Mouse (Mus musculus): ENCODE results near the gene Ces3b. TPM values are rescaled to one million over a fixed set of nuclear protein-coding genes. Genes with fewer than 3 reads are reported as not detected.

Ces3b gene
- polyA plus RNA-seq, 1 experiment: not detected

GRCm38 (mm10) chr8:105138423-105138822, 54.9 kb downstream of the Ces3b start:
- peak in 1 of 2 experiments; percentile 68 for DNase-seq (ENCODE audit: extremely low spot score in 1 of 2, low spot score in 1 of 2)

DNA sequence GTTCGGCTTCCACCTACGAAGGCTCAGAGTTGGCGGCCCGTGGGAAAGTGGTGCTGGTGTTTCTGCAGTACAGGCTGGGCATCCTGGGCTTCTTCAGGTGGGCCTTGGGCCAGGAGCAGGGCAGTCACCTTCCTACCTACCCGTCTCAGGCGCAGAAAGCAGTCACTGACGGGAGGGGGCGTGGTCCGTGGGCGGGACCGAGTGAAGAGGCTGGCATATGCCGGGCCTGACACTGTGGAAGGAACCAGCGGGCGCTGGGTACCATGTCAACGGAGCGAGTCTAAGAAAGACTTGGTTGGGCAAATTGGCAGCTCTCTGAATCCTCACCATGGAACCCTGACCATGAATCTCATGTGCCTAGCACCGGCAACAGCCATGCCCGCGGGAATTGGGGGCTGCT, 58.8 kb downstream of the Ces3b start:
- no peak for DNase-seq (ENCODE audit: extremely low spot score in 1 of 2, low spot score in 1 of 2)

Other genes with a start within 250 kb of the Ces3b start
- not detected in 2 replicates for gene Ces2c, start 236.7 kb upstream of the Ces3b start, polyA plus RNA-seq (2012; rRNA removed)
- 0.04 TPM in 1 of 2 replicates, not detected in the other for gene Ces2e, start 157.5 kb upstream of the Ces3b start, polyA plus RNA-seq (2012; rRNA removed)
- not detected in 2 replicates for gene Ces2f, start 136.4 kb upstream of the Ces3b start, polyA plus RNA-seq (2012; rRNA removed)
- gene Ces2g, start 122.0 kb upstream of the Ces3b start, polyA plus RNA-seq (2012; rRNA removed): 0.19 and 0.22 TPM in 2 replicates
- gene Ces2h, start 82.9 kb upstream of the Ces3b start, polyA plus RNA-seq (2012; rRNA removed): not detected in 2 replicates
- gene Ces3a, start 35.2 kb upstream of the Ces3b start, polyA plus RNA-seq (2012; rRNA removed): not detected in 2 replicates
- gene Ces4a, start 48.0 kb downstream of the Ces3b start, polyA plus RNA-seq (2012; rRNA removed): not detected in 2 replicates
- 25.2 and 28.1 TPM in 2 replicates for gene Cbfb, start 86.9 kb downstream of the Ces3b start, polyA plus RNA-seq (2012; rRNA removed)
- 35.6 and 41.5 TPM in 2 replicates for gene D230025D16Rik, start 141.4 kb downstream of the Ces3b start, polyA plus RNA-seq (2012; rRNA removed)
- gene B3gnt9, start 171.4 kb downstream of the Ces3b start, polyA plus RNA-seq (2012; rRNA removed): 3.9 and 4.5 TPM in 2 replicates
- gene Tradd, start 180.9 kb downstream of the Ces3b start, polyA plus RNA-seq (2012; rRNA removed): 8.4 and 8.7 TPM in 2 replicates
- 2.0 and 2.1 TPM in 2 replicates for gene Fbxl8, start 180.9 kb downstream of the Ces3b start, polyA plus RNA-seq (2012; rRNA removed)
- gene Hsf4, start 186.0 kb downstream of the Ces3b start, polyA plus RNA-seq (2012; rRNA removed): 20.2 and 20.7 TPM in 2 replicates
- gene Nol3, start 192.4 kb downstream of the Ces3b start, polyA plus RNA-seq (2012; rRNA removed): 13.4 and 14.2 TPM in 2 replicates
- gene 4931428F04Rik, start 206.1 kb downstream of the Ces3b start, polyA plus RNA-seq (2012; rRNA removed): 33.3 and 33.4 TPM in 2 replicates
- gene Exoc3l, start 212.3 kb downstream of the Ces3b start, polyA plus RNA-seq (2012; rRNA removed): 2.2 and 2.4 TPM in 2 replicates
- 59.9 and 67.7 TPM in 2 replicates for gene E2f4, start 213.9 kb downstream of the Ces3b start, polyA plus RNA-seq (2012; rRNA removed)
- 2.4 and 2.6 TPM in 2 replicates for gene Elmo3, start 221.8 kb downstream of the Ces3b start, polyA plus RNA-seq (2012; rRNA removed)
- 3.5 and 4.8 TPM in 2 replicates for gene Lrrc29, start 242.5 kb downstream of the Ces3b start, polyA plus RNA-seq (2012; rRNA removed)
- 73.1 and 74.3 TPM in 2 replicates for gene Tmem208, start 242.6 kb downstream of the Ces3b start, polyA plus RNA-seq (2012; rRNA removed)